Mouse (Mus musculus): ENCODE measurements around the gene Hey2. TPM values are rescaled to one million over a fixed set of nuclear protein-coding genes. Genes with fewer than 3 reads are reported as not detected.

The Hey2 gene
- not detected for total RNA-seq (2023)

DNA sequence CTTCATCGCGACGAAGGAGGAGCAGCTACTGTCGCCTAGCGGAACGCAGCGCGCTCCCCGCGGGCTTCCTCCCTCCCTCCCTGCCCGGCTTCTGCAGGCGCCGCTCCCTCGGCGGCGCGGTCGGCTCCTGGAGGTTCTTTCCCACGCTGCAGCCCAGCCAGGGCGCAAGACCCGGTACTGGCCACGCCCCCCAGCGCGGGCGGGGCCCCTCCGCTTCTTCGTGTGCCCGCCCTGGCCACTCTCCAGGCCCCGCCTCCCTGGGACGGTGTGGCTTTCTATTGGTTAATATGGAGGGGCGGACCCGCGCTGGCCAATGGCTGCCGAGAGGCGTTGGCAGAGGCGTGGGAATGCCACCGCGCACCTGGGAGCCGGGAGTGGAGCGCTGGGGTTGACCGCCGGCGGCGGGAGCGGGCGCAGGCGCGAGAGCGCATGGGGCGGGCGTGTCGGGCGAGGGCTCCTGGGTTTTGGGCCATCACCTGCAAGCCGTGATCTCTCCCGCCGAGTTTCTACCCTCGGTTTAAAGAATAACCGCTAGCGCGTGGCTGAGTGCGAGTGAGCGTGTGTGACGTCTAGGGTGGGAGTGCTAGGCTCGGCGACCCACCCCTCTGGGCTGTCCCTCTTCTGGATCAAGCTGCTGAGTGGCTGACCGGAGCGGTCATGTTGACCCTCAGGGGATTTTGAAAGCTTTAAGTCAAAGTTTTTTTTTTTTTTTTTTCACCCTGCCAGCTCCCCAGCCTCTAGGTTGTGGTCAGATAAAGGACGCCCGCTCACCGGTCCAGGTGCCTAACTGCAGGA is at the start of gene Hey2:
Gene Hey2 (minus strand): TSS at position 159 of the 795 bp plus-strand sequence.

DNA sequence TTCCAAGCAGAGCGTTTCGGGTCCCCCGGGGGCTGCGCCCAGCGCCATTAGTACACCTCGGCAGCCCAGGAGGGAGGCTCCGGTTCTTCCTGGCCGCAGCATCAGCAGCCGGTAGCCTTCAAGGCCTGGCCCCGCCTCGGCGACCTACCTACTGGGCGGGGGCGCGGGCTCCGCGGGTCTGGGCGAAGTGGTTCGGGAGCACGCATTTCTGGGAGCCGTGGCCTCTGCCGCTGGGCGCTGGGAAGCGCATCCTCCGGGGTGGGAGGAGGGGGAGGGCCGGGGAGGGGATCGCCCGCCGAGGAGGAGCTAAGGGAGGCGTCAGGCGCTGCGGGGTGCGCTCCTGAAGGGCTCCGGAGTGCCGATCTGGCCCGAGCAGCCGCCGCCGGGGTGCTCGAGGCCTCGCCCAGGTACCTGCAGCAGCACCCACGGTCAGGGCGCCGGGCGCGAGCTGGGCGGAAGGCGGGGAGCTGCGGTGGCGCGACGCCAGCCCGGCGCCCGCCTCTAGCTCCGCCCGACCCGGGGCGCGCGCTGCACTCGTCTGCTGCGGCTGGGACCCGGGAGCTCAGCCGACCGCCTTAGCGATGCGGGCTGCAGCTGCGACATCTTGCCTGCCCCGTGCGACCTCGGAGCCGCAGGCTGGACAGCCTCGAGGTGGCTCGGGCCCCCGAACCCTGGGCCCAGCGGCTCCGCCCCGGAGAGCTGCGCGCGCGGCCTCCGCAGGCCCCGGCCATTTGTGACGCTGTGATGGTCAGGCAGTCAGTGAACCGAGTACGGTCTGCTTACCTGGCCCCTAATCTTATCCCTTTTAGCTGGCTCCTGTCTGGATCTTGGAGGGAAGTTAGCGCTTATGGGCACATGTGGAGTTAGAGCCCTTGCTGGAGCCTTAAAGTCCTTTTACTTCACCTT is 39.7 kb downstream of the Hey2 start, which contains the start of gene Ncoa7:
Gene Ncoa7 (minus strand): TSS at position 646 of the 906 bp plus-strand sequence.

Other genes with a start within 250 kb of the Hey2 start
- 10 to 100 TPM; 19.2 to 20.4 TPM for gene Trmt11, start 242.1 kb downstream of the Hey2 start, total RNA-seq (2023)
- 10 to 100 TPM; 21.3 to 31.2 TPM for gene Hint3, start 213.2 kb downstream of the Hey2 start, total RNA-seq (2023)
- gene Ncoa7, start 39.5 kb downstream of the Hey2 start, total RNA-seq (2023) = 10 to 100 TPM; 20.5 to 24.8 TPM